Mouse (Mus musculus) layer of hippocampus, adult 2 months (tissue): ENCODE data around the gene Mterf4. TPM values are rescaled to one million over a fixed set of nuclear protein-coding genes. Genes with fewer than 3 reads are reported as not detected.

Experiments
- DNase-seq, 2 experiments: peaks; one replicate each; pipeline ENCODE4 v3.0.0; 2022; ENCODE audit warnings: low spot score in 2 of 2
- H3K27ac ChIP-seq: fragments of 200-600 bp; 2 replicates; pipeline ENCODE4 v1.8.1; 2022
- H3K4me3 ChIP-seq: fragments of 200-600 bp; 2 replicates; pipeline ENCODE4 v1.8.1; 2022; ENCODE audit warnings: mild to moderate bottlenecking
- CTCF ChIP-seq: fragments of 200-600 bp; conservative IDR thresholded peaks from 2 replicates; pipeline ENCODE4 v1.8.1; 2022; ENCODE audit warnings: antibody characterized with exemption, mild to moderate bottlenecking, moderate library complexity
- microRNA-seq, 2 experiments: library from miRNA; unstranded; fragments of <30 nt; microRNA quantifications; one replicate each; pipeline ENCODE4 v1.2.0; 2021
- total RNA-seq, 2 experiments: library from RNA; stranded (reverse); gene quantifications; 2 replicates each; pipeline ENCODE4 v1.2.3; 2021

Mterf4 gene
- total RNA-seq, 2 experiments from 2014 or later: 20.2 to 23.0 TPM

GRCm38 (mm10) chr1:93292006-93292405 is 13.7 kb downstream of the Mterf4 start:
- no peak for TF ChIP-seq CTCF

GRCm38 (mm10) chr1:93291591-93291990 is 14.1 kb downstream of the Mterf4 start:
- H3K27ac ChIP-seq: no peak overlapping the region
- H3K4me3 ChIP-seq: no peak overlapping the region
- TF ChIP-seq CTCF: no peak
- DNase-seq: no peak

More at GRCm38 (mm10) chr1:93292006-93292405, 13.7 kb downstream of the Mterf4 start:
- Histone ChIP-seq H3K27ac (no peak overlapping the region), H3K4me3 (no peak overlapping the region)
- DNase-seq: no peak

DNA sequence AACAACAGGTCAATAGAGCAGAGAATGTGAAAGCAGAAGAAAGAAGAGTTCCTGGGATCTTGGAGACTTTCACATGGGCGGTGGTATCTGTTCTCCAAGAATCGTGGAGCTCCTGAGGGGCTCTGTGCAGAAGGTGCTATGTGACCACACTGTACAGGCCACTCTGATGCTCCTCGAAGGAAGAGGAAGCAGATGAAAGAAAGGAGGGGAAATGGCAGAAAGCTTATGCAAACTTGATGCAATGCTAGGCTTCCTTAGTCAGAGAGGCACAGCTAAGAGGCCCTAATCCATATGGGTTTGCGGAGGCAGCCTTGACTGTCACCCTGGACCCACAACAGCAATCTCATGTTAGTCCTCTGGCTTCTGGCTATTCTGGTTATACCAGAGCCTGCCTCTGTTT is 14.8 kb downstream of the Mterf4 start:
- no peak overlapping the region for H3K4me3 ChIP-seq
- TF ChIP-seq CTCF: no peak

DNA sequence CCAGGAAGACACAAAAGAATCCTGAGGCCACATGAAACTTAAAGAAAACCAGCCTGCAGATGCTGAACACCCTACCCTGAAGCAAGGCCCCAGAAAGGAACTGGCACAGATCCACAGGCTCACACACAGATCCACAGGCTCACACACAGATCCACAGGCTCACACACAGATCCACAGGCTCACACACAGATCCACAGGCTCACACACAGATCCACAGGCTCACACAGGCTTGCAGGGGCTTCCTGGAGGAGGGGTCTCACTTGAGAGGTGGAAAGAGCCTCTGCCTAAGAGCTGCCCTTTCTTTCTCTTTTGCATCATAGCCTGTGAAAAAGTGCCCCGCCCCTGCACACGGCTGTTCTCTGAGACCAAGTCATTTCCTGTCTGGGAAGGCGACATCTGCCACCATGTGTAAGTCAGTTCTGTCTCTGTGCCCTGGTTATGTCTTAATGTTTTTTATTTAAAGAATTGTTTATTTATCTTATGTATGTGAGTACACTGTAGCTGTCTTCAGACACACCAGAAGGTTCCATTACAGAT is 16.0 kb downstream of the Mterf4 start:
- no peak overlapping the region for H3K4me3 ChIP-seq
- no peak for TF ChIP-seq CTCF
- no peak for DNase-seq
- H3K27ac ChIP-seq: no peak overlapping the region

More for the DNA sequence above, 14.8 kb downstream of the Mterf4 start:
- H3K27ac ChIP-seq: no peak overlapping the region
- no peak for DNase-seq

- no peak for DNase-seq
- TF ChIP-seq CTCF: no peak
Measured at GRCm38 (mm10) chr1:93277041-93277440, 28.7 kb downstream of the Mterf4 start.

DNA sequence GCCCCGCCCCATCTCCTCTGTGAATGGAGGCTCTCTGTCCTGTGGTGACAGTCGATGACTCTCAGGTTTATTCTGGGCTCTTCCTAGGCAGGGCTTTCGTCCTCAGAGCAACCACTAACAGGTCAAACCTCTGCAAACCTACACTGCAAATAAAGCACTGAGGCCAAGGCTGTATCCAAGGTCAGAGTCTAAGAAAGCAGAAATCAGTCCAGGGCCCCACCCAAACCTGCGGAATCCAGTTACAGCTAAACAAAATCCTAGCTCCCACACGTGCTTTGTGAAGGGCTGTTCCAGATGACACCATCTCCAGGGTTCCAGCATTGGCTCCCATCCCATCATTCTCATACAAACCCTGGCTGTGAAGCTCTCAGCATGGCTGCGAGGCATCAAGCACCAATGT is 30.2 kb downstream of the Mterf4 start:
- TF ChIP-seq CTCF: no peak
- H3K4me3 ChIP-seq: no peak overlapping the region
- DNase-seq: no peak
- H3K27ac ChIP-seq: no peak overlapping the region

More at GRCm38 (mm10) chr1:93277041-93277440, 28.7 kb downstream of the Mterf4 start:
- H3K4me3 ChIP-seq: no peak overlapping the region
- H3K27ac ChIP-seq: no peak overlapping the region

- H3K27ac ChIP-seq: no peak overlapping the region
- TF ChIP-seq CTCF: no peak
- H3K4me3 ChIP-seq: no peak overlapping the region
- DNase-seq: no peak
Measured at GRCm38 (mm10) chr1:93272409-93272821, 33.3 kb downstream of the Mterf4 start.

DNA sequence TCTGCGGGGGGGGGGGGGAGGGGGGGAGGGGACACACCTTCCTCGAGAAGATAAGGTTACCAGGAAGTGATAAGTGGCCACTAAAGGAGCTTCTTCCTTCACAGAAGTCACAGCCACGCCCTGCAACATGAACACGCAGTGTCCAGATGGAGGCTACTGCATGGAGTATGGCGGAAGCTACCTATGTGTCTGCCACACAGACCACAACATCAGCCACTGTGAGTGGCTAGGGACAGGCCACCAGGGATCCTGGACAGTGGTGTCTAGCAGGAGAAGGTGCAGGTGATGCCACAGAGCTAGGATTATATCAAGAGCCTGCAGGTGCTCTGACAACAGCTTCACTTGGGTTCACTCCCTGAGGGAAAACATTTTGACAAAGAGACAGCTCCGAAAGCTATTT is 34.0 kb downstream of the Mterf4 start:
- H3K27ac ChIP-seq: no peak overlapping the region
- no peak for TF ChIP-seq CTCF
- DNase-seq: no peak
- no peak overlapping the region for H3K4me3 ChIP-seq

DNA sequence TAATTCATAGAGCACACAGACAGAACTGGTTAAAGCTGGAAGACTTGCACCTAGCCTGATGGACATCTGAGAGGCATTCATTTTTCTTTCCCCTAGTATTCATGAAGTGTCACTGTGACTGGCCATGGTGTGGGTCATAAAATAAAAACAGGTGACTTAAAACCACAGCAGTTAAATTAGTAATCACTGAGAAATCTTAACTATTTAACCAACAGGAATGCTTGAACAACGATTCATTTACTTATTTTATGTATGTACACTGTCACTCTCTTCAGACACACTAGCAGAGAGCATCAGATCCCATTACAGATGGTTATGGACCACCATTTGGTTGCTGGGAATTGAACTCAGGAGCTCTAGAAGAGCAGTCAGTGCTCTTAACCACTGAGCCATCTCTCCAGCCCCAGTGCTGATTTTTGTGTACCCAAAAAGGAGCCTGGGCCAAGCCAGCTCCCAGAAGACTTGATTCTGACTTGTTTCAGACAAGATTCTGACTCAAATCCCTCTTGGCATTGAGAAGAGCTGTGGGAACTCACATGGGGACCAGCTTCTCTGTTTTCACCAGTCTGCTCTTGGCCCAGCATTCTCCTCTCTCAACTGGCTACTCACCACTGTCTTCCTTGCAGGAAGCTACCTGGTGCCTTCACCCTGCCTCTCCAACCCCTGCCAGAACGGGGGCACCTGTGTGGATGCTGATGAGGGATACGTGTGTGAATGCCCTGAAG is 35.0 kb downstream of the Mterf4 start:
- no peak overlapping the region for H3K4me3 ChIP-seq
- DNase-seq: no peak
- H3K27ac ChIP-seq: no peak overlapping the region
- no peak for TF ChIP-seq CTCF

GRCm38 (mm10) chr1:93268246-93268645 is 37.5 kb downstream of the Mterf4 start:
- Histone ChIP-seq H3K4me3 (no peak overlapping the region), H3K27ac (no peak overlapping the region)
- no peak for DNase-seq
- TF ChIP-seq CTCF: no peak

DNA sequence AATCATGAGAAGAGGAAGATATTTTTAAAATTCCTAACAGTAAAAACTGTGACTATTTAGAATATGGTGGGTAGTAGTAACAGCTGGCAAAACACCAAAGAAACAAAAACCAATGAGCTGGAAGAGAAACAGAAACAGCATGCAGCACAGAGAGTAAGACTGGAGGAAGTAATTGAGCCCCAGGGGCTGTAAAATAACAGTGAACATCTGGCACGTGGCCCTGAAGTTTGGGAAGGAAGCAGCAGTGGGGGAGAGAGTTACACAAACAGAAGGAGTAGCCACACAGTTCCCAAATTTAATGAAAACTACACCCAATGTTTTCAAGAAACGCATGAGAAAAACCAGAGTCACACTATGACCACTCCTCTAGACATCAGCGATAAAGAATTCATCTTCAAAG is 38.5 kb downstream of the Mterf4 start:
- DNase-seq: no peak
- TF ChIP-seq CTCF: no peak
- H3K4me3 ChIP-seq: no peak overlapping the region

DNA sequence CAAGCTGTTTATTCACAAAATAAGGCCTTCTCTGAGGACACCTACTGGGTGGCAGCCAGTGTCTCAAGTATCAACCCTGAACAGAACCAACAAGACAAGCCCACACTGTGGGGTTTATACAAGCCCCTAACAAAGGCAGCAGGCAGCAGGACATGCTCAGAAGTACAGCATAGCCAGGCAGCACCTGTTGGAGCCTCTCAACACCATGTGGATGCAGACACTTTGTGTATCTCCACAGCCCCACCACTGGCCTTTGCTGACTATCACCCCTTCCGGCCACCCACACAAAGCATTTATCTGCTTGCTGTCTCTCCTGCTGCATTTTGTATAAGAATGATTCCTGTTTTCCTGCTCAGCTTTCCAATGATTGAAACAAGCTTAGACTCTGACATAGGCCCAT is 48.2 kb downstream of the Mterf4 start:
- Histone ChIP-seq H3K4me3 (no peak overlapping the region), H3K27ac (no peak overlapping the region)
- DNase-seq: no peak
- no peak; the same call in 1 of the 2 replicates for TF ChIP-seq CTCF

More for the DNA sequence above, 38.5 kb downstream of the Mterf4 start:
- no peak overlapping the region for H3K27ac ChIP-seq

GRCm38 (mm10) chr1:93255761-93256160 is 50.0 kb downstream of the Mterf4 start:
- no peak for TF ChIP-seq CTCF
- Histone ChIP-seq H3K4me3 (no peak overlapping the region), H3K27ac (no peak overlapping the region)
- DNase-seq: no peak

DNA sequence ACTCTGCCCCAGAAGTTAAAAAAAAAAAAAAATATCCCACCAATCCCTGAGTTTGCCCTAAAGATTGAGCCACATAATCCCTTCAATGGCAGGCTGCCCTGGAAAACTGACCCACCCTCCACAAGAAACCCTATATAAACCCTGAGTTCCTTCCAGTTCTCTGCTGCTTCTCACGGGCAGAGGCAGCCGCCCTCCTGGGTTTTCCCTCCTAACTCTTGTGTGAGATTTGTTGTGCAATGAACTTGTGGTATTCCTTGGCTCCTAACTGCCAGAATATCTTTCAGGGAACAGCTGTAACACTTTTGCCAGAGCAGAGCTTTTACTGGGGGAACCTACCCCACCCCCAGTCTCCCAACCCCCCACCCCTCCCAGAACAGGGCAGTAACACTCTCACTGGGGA is 53.1 kb downstream of the Mterf4 start:
- H3K4me3 ChIP-seq: no peak overlapping the region
- no peak for DNase-seq
- no peak overlapping the region for H3K27ac ChIP-seq
- no peak for TF ChIP-seq CTCF

Small RNA genes within 50 kb of the gene (microRNA-seq; reads per million reads assigned to microRNA genes)
- gene Mir6345 (0 reads per million in 2 experiments), gene Mir6901 (0 reads per million in 2 experiments), gene Mir6902 (0 reads per million in 2 experiments)

Other genes with a start within 250 kb of the Mterf4 start
- gene Kif1a, start 204.0 kb downstream of the Mterf4 start, total RNA-seq: 100 to 1,000 TPM; 609 to 644 TPM
- gene Agxt, start 170.7 kb downstream of the Mterf4 start, total RNA-seq: not detected
- gene 2310007B03Rik, start 145.0 kb downstream of the Mterf4 start, total RNA-seq: not detected
- under 1 TPM; 0.22 to 0.36 TPM for gene Crocc2, start 137.2 kb downstream of the Mterf4 start, total RNA-seq
- 1 to 10 TPM; 4.7 to 7.7 TPM for gene Sned1, start 70.1 kb downstream of the Mterf4 start, total RNA-seq
- gene Ppp1r7, start 36.9 kb upstream of the Mterf4 start, total RNA-seq: 10 to 100 TPM; 70.4 to 77.1 TPM
- gene Pask, start 37.6 kb upstream of the Mterf4 start, total RNA-seq: 1 to 10 TPM; 4.1 to 7.2 TPM
- gene Ano7, start 68.0 kb upstream of the Mterf4 start, total RNA-seq: not detected
- 100 to 1,000 TPM; 137 to 148 TPM for gene Hdlbp, start 172.9 kb upstream of the Mterf4 start, total RNA-seq
- gene Farp2, start 206.2 kb upstream of the Mterf4 start, total RNA-seq: 10 to 100 TPM; 12.0 to 12.6 TPM